Mouse (Mus musculus): ENCODE data around the gene Hes5.

The Hes5 gene

GRCm38 (mm10) chr4:154972546-154972945 is 11.8 kb downstream of the Hes5 start:
- DNase-seq = no peak

GRCm38 (mm10) chr4:154974163-154974611 is 13.5 kb downstream of the Hes5 start:
- DNase-seq = no peak

- DNase-seq = no peak
These were observed 19.4 kb downstream of the Hes5 start for GRCm38 (mm10) chr4:154980110-154980509.

GRCm38 (mm10) chr4:154981076-154981475 is 20.4 kb downstream of the Hes5 start:
- no peak for DNase-seq

GRCm38 (mm10) chr4:154981530-154981929 is 20.8 kb downstream of the Hes5 start:
- peak in 1 of 2 experiments; percentile 56 for DNase-seq

GRCm38 (mm10) chr4:154982247-154983120 is 21.8 kb downstream of the Hes5 start:
- DNase-seq = no peak

- no peak for DNase-seq
These were observed 23.0 kb downstream of the Hes5 start for GRCm38 (mm10) chr4:154983767-154984166.

GRCm38 (mm10) chr4:154985151-154985777 is 24.5 kb downstream of the Hes5 start:
- no peak for DNase-seq

GRCm38 (mm10) chr4:154986096-154986495 is 25.4 kb downstream of the Hes5 start:
- DNase-seq = peak in 1 of 2 experiments; percentile 64

GRCm38 (mm10) chr4:154986750-154987149 is 26.0 kb downstream of the Hes5 start:
- no peak for DNase-seq

- no peak for DNase-seq
These were observed 34.2 kb downstream of the Hes5 start for GRCm38 (mm10) chr4:154994876-154995275.

GRCm38 (mm10) chr4:154996572-154997154 is 35.9 kb downstream of the Hes5 start:
- DNase-seq = no peak

GRCm38 (mm10) chr4:154999379-154999778 is 38.7 kb downstream of the Hes5 start:
- DNase-seq = no peak

GRCm38 (mm10) chr4:155005278-155005677 is 44.6 kb downstream of the Hes5 start:
- DNase-seq = no peak

GRCm38 (mm10) chr4:155006296-155006695 is 45.6 kb downstream of the Hes5 start:
- no peak for DNase-seq

GRCm38 (mm10) chr4:155007641-155008040 is 46.9 kb downstream of the Hes5 start:
- no peak for DNase-seq

- no peak for DNase-seq
These were observed 47.4 kb downstream of the Hes5 start for GRCm38 (mm10) chr4:155008075-155008474.

- no peak for DNase-seq
These were observed 48.5 kb downstream of the Hes5 start for GRCm38 (mm10) chr4:155009216-155009615.

GRCm38 (mm10) chr4:155010870-155011269 is 50.1 kb downstream of the Hes5 start:
- DNase-seq = no peak

- no peak for DNase-seq
These were observed 50.7 kb downstream of the Hes5 start for GRCm38 (mm10) chr4:155011312-155012025.

Data from kidney, adult 8-10 months (tissue).